Comparison of ENCODE assay signal across 17 mouse cellular contexts in the genomic region with DNA sequence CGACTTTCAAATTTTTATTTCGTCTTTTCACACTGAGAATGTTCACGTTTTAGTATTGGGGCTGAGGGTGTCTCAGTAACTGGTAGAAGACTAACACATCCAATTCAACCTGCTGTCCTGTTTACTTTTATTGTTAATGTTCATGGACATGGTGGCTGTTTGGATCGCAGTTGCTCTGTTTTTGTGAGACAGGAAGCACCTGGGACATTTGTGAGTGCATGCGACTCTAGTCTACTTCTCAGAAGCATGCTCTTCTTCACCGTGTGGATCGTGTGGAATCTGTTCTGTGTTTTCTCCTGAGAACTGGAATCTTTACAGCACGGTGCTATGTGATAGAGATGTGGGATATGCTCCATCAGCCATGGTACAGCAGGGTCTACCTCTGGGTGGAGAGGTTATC.
"Had no signal": no experiment of that assay in that cellular context is flagged by ENCODE, and none has a peak within 500 bp of the region (broad histone marks: within the 10 kb centered on the region; RNA-seq: fewer than 3 reads in every experiment).

No protein-coding gene starts in this region.

- H3K4me2 ChIP-seq: liver, embryonic 12.5 days; lung, embryonic 14.5 days; midbrain, embryonic 12.5 days; neural tube, embryonic 13.5 days; neural tube, embryonic 15.5 days had no signal

- DNase-seq: lung, adult 18-20 months; lung, embryonic 14.5 days; lung, postnatal 10 days; lung, postnatal 4 days; midbrain, embryonic 14.5 days; retina, postnatal 1 day; right cerebral cortex, postnatal 25 days; right cerebral cortex, postnatal 4 days; spleen, adult 18-20 months had no signal

- H3K9me3 ChIP-seq: liver, embryonic 12.5 days; midbrain, embryonic 10.5 days; midbrain, embryonic 12.5 days; neural tube, embryonic 13.5 days; neural tube, embryonic 15.5 days had no signal

- H3K27ac ChIP-seq: liver, embryonic 12.5 days; liver, embryonic 14.5 days; midbrain, embryonic 10.5 days; midbrain, embryonic 12.5 days; neural tube, embryonic 13.5 days; neural tube, embryonic 15.5 days had no signal

- H3K27me3 ChIP-seq: liver, embryonic 12.5 days; neural tube, embryonic 13.5 days; neural tube, embryonic 15.5 days had no signal

- H3K4me3 ChIP-seq: liver, embryonic 12.5 days; midbrain, embryonic 10.5 days; midbrain, embryonic 12.5 days; myocyte; neural tube, embryonic 13.5 days; neural tube, embryonic 15.5 days had no signal

- H3K36me3 ChIP-seq: liver, embryonic 12.5 days; midbrain, embryonic 10.5 days; midbrain, embryonic 12.5 days; neural tube, embryonic 13.5 days; neural tube, embryonic 15.5 days had no signal

- H3K4me1 ChIP-seq: liver, embryonic 12.5 days; midbrain, embryonic 10.5 days; midbrain, embryonic 12.5 days had no signal

- H3K9ac ChIP-seq: liver, embryonic 12.5 days; liver, embryonic 14.5 days; lung, embryonic 14.5 days; midbrain, embryonic 12.5 days; neural tube, embryonic 13.5 days; neural tube, embryonic 15.5 days had no signal

- ATAC-seq: liver, embryonic 12.5 days; midbrain, embryonic 16.5 days had no signal
